Mouse (Mus musculus): ENCODE data around the gene Muc13.

The Muc13 gene

GRCm38 (mm10) chr16:33768491-33769278 is 25.2 kb upstream of the Muc13 start:
- in situ Hi-C loops (cut with MboI; ENCODE audit: low sequenced_read_pairs) = no loop called here

- in situ Hi-C loops (cut with MboI; ENCODE audit: low sequenced_read_pairs) = no loop called here
These were observed 24.0 kb upstream of the Muc13 start for GRCm38 (mm10) chr16:33769848-33770247.

GRCm38 (mm10) chr16:33770778-33771454 is 22.9 kb upstream of the Muc13 start:
- in situ Hi-C loops (cut with MboI; ENCODE audit: low sequenced_read_pairs) = no loop called here

DNA sequence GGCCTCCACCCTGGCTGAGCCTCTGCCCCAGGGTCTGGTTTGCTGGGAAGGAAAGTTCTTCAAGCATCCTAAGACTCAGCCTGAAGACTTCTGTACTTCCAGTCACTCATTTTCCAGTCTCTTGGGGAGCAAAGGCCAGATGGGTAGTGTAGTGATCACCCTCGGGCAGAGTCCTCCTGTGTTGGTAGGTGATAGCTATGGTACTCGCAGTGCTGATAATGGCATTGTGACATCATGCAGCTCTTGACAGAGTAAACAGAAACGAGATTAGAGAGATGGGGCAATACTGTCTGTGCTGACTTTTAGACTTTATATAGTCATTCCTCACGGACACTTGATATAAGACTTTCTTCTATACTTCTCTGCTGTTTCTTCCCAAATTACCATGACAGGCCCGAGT is 21.0 kb upstream of the Muc13 start:
- in situ Hi-C loops (cut with MboI; ENCODE audit: low sequenced_read_pairs) = no loop called here

DNA sequence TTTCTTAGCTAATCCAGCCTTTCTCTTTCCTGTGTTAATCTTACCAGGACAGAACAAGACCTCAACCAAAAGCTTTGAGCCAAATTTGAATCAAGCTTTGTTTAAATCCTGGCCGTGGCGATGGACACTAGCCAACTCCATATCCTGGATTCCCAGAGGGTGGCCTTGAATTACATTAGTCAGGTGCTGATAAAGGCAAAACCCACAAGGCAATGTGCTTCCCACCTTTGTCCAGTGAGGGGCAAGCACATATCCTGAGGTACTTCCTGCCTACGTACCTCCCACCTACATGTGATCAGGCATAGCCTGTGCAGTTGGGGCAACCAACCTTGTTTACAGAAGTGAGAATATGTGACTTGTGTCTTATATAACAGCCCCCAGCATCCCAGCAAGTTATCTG is 18.9 kb upstream of the Muc13 start:
- in situ Hi-C loops (cut with MboI; ENCODE audit: low sequenced_read_pairs) = no loop called here

GRCm38 (mm10) chr16:33775733-33776335 is 18.0 kb upstream of the Muc13 start:
- in situ Hi-C loops (cut with MboI; ENCODE audit: low sequenced_read_pairs) = no loop called here

GRCm38 (mm10) chr16:33776766-33777529 is 16.9 kb upstream of the Muc13 start:
- in situ Hi-C loops (cut with MboI; ENCODE audit: low sequenced_read_pairs) = no loop called here

DNA sequence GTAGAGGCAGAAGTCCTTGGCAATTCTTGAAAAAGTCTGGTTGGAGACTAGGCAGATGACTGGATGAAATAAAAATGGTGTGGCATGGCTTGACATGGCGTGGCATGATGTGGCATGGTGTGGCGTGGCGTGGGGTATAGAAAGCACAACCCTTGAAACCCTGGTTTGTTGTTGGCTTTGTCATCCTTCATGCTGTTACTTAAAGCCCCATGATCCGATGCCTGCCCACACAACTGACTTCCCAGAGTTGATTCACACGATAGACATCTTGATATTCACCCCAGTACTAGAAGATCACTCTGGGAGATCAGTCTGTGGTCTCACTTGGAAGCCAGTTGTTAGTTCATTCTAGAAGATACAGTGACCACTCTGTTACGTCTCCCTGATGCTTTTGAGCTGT is 16.2 kb upstream of the Muc13 start:
- in situ Hi-C loops (cut with MboI; ENCODE audit: low sequenced_read_pairs) = no loop called here

GRCm38 (mm10) chr16:33781789-33782728 is 11.8 kb upstream of the Muc13 start:
- in situ Hi-C loops (cut with MboI; ENCODE audit: low sequenced_read_pairs) = no loop called here

DNA sequence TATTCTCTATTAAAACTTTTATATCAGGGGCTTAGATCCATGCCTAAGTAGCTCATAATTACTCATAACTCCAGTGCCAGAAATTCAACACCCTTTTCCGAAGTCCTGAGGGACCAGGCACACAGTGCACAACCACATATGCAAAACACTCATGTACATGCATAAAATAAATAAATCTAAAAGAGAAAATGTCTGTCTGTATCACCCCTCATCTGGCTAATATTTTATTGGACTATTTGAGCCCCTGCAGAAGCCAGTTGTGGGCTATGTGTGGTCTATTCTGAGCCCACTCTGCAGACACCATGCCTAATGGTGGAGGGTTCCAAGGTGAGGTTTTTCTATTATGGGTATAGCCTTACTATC is 11.1 kb upstream of the Muc13 start:
- in situ Hi-C loops (cut with MboI; ENCODE audit: low sequenced_read_pairs) = no loop called here

- in situ Hi-C loops (cut with MboI; ENCODE audit: low sequenced_read_pairs) = no loop called here
These were observed 9.3 kb upstream of the Muc13 start for GRCm38 (mm10) chr16:33784547-33784946.

DNA sequence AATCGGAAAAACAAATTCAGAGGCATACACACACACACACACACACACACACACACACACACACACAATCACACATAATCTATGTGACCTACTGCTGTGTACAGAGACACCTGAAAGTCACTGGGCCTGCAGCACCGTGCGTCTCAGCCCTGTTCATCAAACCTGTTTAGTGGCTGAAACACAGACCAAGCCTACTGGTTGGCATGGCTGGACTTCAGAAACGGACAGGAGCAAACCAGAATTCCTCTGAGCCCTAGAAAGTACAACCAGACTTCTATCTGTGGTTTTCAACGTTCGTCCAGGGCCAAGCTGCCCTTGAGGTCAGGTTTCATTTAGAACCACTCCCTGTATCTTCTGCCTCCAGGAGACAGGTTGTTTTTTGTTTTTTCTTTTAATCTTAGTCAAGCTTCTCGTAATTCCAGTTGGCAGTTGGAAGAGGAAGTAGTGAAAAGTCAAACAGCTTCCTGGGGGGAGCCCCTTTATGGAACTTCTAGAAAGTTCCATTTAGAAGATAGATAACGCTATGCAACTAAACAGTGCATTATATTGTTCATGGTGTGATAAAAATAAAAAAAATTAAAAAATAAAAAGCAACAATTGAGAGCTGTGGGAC is 8.6 kb upstream of the Muc13 start:
- in situ Hi-C loops (cut with MboI; ENCODE audit: low sequenced_read_pairs) = no loop called here

GRCm38 (mm10) chr16:33786657-33787390 is 7.0 kb upstream of the Muc13 start:
- in situ Hi-C loops (cut with MboI; ENCODE audit: low sequenced_read_pairs) = no loop called here

DNA sequence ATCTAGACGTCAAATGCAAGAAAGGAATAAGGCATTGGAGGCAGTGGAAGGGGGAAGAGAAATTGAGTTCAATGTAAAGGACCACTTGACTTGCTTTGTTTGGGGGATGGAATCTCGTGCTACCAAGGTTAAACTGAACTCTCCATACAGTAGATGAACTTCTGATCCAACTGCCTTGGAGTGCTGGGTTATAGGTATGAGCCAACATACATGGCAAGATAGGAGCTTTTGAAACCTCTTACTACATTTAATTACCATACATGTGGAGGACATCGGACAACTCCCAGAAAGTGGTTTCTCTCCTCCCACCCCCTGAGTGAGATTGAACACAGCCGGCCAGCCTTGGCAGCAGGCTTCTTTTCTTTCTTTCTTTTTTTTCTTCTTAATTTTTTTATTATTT is 1.3 kb downstream of the Muc13 start:
- in situ Hi-C loops (cut with MboI; ENCODE audit: low sequenced_read_pairs) = no loop called here

- in situ Hi-C loops (cut with MboI; ENCODE audit: low sequenced_read_pairs) = no loop called here
These were observed 2.0 kb downstream of the Muc13 start for GRCm38 (mm10) chr16:33795887-33796286.

DNA sequence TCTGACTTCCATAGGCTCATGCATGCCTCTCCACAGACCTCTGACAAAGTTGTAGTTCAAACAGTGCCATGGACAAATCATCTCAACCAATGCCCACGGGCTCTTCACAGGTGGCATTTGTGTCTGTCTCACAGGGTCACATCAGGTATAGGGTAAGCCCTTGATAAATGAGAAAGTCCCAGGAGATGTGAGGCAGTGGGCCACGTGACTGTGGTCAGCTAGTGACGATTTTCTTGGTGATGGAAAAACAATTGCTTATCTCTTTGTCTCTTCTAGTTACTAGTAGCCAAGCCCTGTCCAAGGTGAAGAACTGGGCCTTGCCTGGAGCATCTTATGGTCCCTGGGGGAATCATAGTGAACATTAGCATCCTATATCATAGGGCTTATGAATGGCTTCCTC is 2.9 kb downstream of the Muc13 start:
- in situ Hi-C loops (cut with MboI; ENCODE audit: low sequenced_read_pairs) = no loop called here

- in situ Hi-C loops (cut with MboI; ENCODE audit: low sequenced_read_pairs) = no loop called here
These were observed 4.0 kb downstream of the Muc13 start for GRCm38 (mm10) chr16:33797860-33798259.

DNA sequence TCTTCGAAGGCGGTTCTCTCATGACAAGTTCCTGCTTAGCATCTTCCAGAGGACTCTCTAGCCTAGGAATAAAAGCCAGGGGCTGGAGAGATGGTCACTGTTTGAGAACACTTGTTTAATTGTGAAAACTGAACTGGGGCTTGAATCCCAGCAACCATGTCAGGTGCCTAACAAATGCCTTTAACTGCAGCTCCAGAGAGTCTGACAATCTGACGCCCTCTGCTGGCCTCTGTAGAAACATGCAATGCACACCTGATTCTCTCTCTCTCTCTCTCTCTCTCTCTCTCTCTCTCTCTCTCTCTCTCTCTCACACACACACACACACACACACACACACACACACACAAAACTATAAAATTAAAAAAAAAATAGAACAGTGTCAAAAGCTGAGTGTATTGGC is 16.2 kb downstream of the Muc13 start:
- in situ Hi-C loops (cut with MboI; ENCODE audit: low sequenced_read_pairs) = no loop called here

All from CH12F3 (cell line).